Mouse (Mus musculus) lung, adult 2 months (tissue): ENCODE measurements around the gene Ccdc106. TPM values are rescaled to one million over a fixed set of nuclear protein-coding genes. Genes with fewer than 3 reads are reported as not detected.

Experiments
- DNase-seq: peaks from one replicate; pipeline ENCODE4 v3.0.0; 2022
- H3K4me1 ChIP-seq: fragments of 200-500 bp; 2 replicates; pipeline ENCODE4 v1.6.1; 2011; ENCODE audit warnings: low read length; ENCODE audit not compliant: control insufficient read depth, insufficient read depth
- H3K4me3 ChIP-seq: fragments of 200-500 bp; replicated peaks from 2 replicates; pipeline ENCODE3; 2011; ENCODE audit warnings: low read depth, mild to moderate bottlenecking, control low read depth, low read length; ENCODE audit errors: extremely low read depth
- CTCF ChIP-seq: fragments of 200-500 bp; IDR thresholded peaks from 2 replicates; pipeline ENCODE4 v1.5.1; 2011; ENCODE audit warnings: mild to moderate bottlenecking, low read length, control low read depth; ENCODE audit not compliant: insufficient read depth
- POLR2A ChIP-seq: fragments of 200-500 bp; IDR thresholded peaks from 2 replicates; pipeline ENCODE4 v1.6.1; 2011; ENCODE audit warnings: low read depth, mild to moderate bottlenecking, control low read depth, low read length, borderline replicate concordance; ENCODE audit errors: extremely low read depth
- WGBS: fragments of 180-500 bp; shearing (Covaris S2); methylation state at CpG from one replicate; pipeline ENCODE4 v1.1.7; 2018; 5-methylcytosine and 5-hydroxymethylcytosine counted together
- polyA plus RNA-seq: library from polyadenylated mRNA; depleted of rRNA; stranded (reverse); fragments of >200 nt; gene quantifications from 2 replicates; pipeline ENCODE4 v1.2.3, GENCODE M21; 2012

Ccdc106 gene
- polyA plus RNA-seq, 1 experiment, result 0.90 TPM

- peak overlapping the region; percentile 99 for H3K4me3 ChIP-seq
- WGBS, result 21% methylated on average over 5 of the region's 5 CpGs
Observed at GRCm38 (mm10) chr7:5038940-5039339, 18.6 kb downstream of the Ccdc106 start.

GRCm38 (mm10) chr7:5044981-5045380 lies 24.6 kb downstream of the Ccdc106 start:
- no peak for DNase-seq
- no peak overlapping the region for H3K4me3 ChIP-seq
- WGBS, result 77% methylated on average over 2 of the region's 2 CpGs
- TF ChIP-seq POLR2A (no peak), CTCF (no peak)
- H3K4me1 ChIP-seq, result no peaks in the 10 kb centered on the region

More at GRCm38 (mm10) chr7:5038940-5039339, 18.6 kb downstream of the Ccdc106 start:
- H3K4me1 ChIP-seq, result peaks cover 7% of the 10 kb centered on the region
- no peak for DNase-seq
- no peak for TF ChIP-seq POLR2A
- no peak for TF ChIP-seq CTCF

- DNase-seq, result no peak
- Histone ChIP-seq H3K4me3 (no peak overlapping the region), H3K4me1 (no peaks in the 10 kb centered on the region)
- TF ChIP-seq CTCF, result no peak
- TF ChIP-seq POLR2A, result no peak
- WGBS, result 68% methylated on average over 2 of the region's 2 CpGs
Observed at GRCm38 (mm10) chr7:5046112-5046511, 25.8 kb downstream of the Ccdc106 start.

- DNase-seq, result peak; percentile 25
- 16% methylated on average over 2 of the region's 2 CpGs for WGBS
- Histone ChIP-seq H3K4me1 (no peaks in the 10 kb centered on the region), H3K4me3 (no peak overlapping the region)
- no peak for TF ChIP-seq POLR2A
- TF ChIP-seq CTCF, result no peak
Observed at GRCm38 (mm10) chr7:5047313-5047712, 27.0 kb downstream of the Ccdc106 start.

- peak within 1 kb of the TSS; percentile 67 for H3K4me3 ChIP-seq
- 1% methylated on average over 64 of the region's 65 CpGs for WGBS
- peak; percentile 80 for DNase-seq
- H3K4me1 ChIP-seq, result peaks cover 4% of the 10 kb centered on the region; the same call in 1 of the 2 replicates
- TF ChIP-seq POLR2A, result peak; percentile 33; the same call in 1 of the 2 replicates
- no peak for TF ChIP-seq CTCF
Observed at GRCm38 (mm10) chr7:5051193-5052192, 31.1 kb downstream of the Ccdc106 start, which contains the start of gene Zfp580. Zfp580 (plus strand) TSS chr7:5051538.

GRCm38 (mm10) chr7:5052438-5052837 lies 32.1 kb downstream of the Ccdc106 start:
- Histone ChIP-seq H3K4me1 (peaks cover 4% of the 10 kb centered on the region; the same call in 1 of the 2 replicates), H3K4me3 (no peak overlapping the region)
- DNase-seq, result no peak
- no peak for TF ChIP-seq CTCF
- no peak for TF ChIP-seq POLR2A
- WGBS, result 5% methylated on average over 12 of the region's 12 CpGs

- TF ChIP-seq CTCF (no peak), POLR2A (no peak)
- DNase-seq, result no peak
- H3K4me1 ChIP-seq, result peaks cover 4% of the 10 kb centered on the region; the same call in 1 of the 2 replicates
- 19% methylated on average over 45 of the region's 45 CpGs for WGBS
- no peak overlapping the region for H3K4me3 ChIP-seq
Observed at GRCm38 (mm10) chr7:5052931-5053343, 32.6 kb downstream of the Ccdc106 start.

- 23% methylated on average over 32 of the region's 32 CpGs for WGBS
- Histone ChIP-seq H3K4me1 (peaks cover 4% of the 10 kb centered on the region; the same call in 1 of the 2 replicates), H3K4me3 (no peak overlapping the region)
- DNase-seq, result no peak
- no peak for TF ChIP-seq CTCF
- TF ChIP-seq POLR2A, result no peak
Observed at GRCm38 (mm10) chr7:5053456-5054179, 33.3 kb downstream of the Ccdc106 start.

GRCm38 (mm10) chr7:5056651-5057263 lies 36.4 kb downstream of the Ccdc106 start:
- no peak for TF ChIP-seq POLR2A
- TF ChIP-seq CTCF, result no peak
- H3K4me1 ChIP-seq, result peaks cover 4% of the 10 kb centered on the region; the same call in 1 of the 2 replicates
- no peak overlapping the region for H3K4me3 ChIP-seq
- DNase-seq, result no peak
- 4% methylated on average over 55 of the region's 55 CpGs for WGBS
